Mouse (Mus musculus) liver, postnatal 0 days (tissue): ENCODE measurements around the gene Cast.

ENCODE experiments used
- CTCF ChIP-seq: sonication (generic); IDR thresholded peaks from 2 replicates; pipeline ENCODE4 v1.5.1; 2016; ENCODE audit warnings: antibody characterized with exemption, low read depth
- EP300 ChIP-seq: IDR thresholded peaks from 2 replicates; pipeline ENCODE4 v1.6.1; 2016; ENCODE audit warnings: antibody characterized with exemption, low read depth, mild to moderate bottlenecking

DNA sequence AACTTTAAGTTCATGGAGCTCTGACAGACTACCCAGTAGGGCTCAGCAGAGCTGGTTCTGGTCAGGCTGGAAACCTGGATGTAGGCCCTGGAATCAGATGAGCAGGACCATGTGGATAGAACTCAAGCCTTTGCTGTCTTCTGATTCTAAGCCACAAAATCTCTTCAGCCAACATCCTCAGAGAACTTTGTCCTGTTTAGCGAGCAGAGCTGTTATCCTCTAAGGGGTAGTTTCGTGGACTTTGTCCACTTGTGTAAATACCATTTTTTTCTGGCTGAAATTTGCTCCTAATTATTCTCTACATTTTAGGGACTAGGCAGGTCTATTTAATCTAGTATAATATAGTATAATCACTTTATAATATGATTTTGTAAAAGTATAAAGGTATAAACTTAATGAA is 42.2 kb upstream of the Cast start:
- TF ChIP-seq CTCF (no peak), EP300 (no peak)
